Mouse (Mus musculus): ENCODE measurements around the gene Mthfsl.
"Not testable (repeated sequence)": the region's sequence is repeated elsewhere in the genome, so short reads cannot be mapped to it uniquely, and the experiment has no call there.

Mthfsl gene

GRCm38 (mm10) chr9:88691307-88691706 lies 28.8 kb downstream of the Mthfsl start:
- DNase-seq (ENCODE audit: low spot score in 2 of 2) = not testable (repeated sequence)

DNA sequence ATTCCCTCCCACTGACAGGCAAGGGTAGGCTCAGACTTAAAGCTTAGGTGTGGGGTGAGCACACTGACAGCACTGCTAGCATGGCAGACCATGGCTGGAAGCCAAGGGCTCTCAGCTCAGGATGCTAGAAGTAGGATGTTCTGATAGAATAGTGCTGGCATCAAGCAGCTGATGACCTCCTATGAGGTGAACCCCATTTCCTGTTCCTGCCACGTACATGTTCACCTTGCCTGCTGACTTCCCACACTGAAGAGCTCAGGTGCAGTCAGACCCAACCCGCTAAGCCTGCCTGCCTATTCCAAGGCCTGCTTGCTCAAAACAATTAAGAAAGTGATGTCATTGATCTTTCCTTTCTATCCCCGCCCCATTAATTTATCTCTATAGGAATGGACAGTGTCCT lies 30.6 kb downstream of the Mthfsl start:
- DNase-seq (ENCODE audit: low spot score in 2 of 2) = not testable (repeated sequence)

DNA sequence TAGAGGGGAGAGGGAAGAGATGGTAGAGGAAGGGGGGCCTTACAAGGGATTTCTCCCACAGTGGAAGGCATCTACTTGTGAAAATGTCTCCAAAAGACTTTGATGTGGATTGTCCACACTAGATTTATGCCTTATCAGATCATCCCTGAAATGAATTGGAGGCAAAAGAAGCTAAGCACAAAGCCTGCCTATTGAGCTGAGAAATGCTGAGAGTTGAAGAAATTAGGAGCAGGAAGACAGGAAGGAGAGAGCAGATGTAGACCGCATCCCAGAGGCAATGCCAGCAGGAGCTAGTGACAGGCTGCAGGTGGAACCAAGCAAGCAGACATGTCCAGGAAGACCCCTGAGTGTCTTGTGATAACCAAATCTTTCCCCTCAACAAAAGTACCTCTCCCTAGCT lies 33.4 kb downstream of the Mthfsl start:
- not testable (repeated sequence) for DNase-seq (ENCODE audit: low spot score in 2 of 2)

GRCm38 (mm10) chr9:88658341-88658740 lies 61.8 kb downstream of the Mthfsl start:
- peak in 1 of 2 experiments; percentile 28 for DNase-seq (ENCODE audit: low spot score in 2 of 2)

GRCm38 (mm10) chr9:88650742-88651141 lies 69.4 kb downstream of the Mthfsl start:
- not testable (repeated sequence) for DNase-seq (ENCODE audit: low spot score in 2 of 2)
